Mouse (Mus musculus) liver, postnatal 0 days (tissue): Measurements from ENCODE around the gene Plcg1.

ENCODE experiments used
- CTCF ChIP-seq: sonication (generic); IDR thresholded peaks from 2 replicates; pipeline ENCODE4 v1.5.1; 2016; ENCODE audit warnings: antibody characterized with exemption, low read depth
- EP300 ChIP-seq: IDR thresholded peaks from 2 replicates; pipeline ENCODE4 v1.6.1; 2016; ENCODE audit warnings: antibody characterized with exemption, low read depth, mild to moderate bottlenecking

GRCm38 (mm10) chr2:160767201-160767600, 36.1 kb downstream of the Plcg1 start:
- TF ChIP-seq CTCF (no peak), EP300 (no peak)
